Mouse (Mus musculus): ENCODE measurements around the gene Gtpbp2. TPM values are rescaled to one million over a fixed set of nuclear protein-coding genes. Genes with fewer than 3 reads are reported as not detected.

Gene Gtpbp2
- total RNA-seq (2021): 100 to 1,000 TPM; 111 TPM

- intact Hi-C loops (cut with DNase I): no loop called here
- peak; percentile 97 for DNase-seq
These were observed at the start of gene Gtpbp2 for GRCm38 (mm10) chr17:46160686-46161085. TSS of gene Gtpbp2 (plus strand) at chr17:46161032.

DNA sequence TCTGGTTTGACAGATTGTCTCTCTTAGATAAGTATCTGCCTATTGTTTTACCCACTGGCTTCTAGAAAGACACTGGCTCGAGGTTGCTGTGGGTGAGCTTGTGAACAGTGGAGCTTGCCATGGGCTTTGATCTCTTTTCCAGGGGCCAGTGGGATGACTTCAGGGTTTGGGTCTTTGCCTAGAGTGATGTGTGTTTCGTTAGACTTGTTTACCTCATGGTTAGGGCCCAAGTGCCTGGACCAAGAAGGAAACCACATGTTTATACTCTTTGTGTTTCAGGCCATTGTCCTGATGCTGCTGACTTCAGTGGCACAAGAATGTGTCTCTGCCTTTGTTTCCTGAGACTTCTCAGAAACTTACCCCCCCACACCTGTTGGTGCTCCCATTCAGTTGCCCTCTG lies 45.3 kb upstream of the Gtpbp2 start:
- intact Hi-C loops (cut with DNase I): no loop called here
- no peak for DNase-seq

DNA sequence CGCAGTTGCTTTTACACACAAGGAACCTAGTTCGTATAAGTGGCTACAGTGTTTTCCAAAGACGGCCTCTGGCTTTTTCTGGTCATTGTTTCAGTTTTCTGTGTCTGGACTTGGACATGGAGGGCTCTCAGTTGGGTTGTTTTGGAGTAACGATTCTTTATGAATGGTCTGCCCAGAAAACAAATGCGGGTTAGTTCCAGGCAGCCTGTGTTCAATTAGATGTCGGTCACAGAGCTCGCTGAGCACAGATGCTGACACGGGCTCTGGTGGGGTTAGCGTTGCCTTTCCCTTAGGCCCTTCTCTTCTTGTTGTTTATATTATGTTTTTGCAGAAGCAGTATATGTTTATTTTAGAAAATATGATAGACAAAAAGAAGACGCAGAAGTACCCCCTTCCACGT lies 44.7 kb upstream of the Gtpbp2 start:
- intact Hi-C loops (cut with DNase I): no loop called here
- no peak for DNase-seq

DNA sequence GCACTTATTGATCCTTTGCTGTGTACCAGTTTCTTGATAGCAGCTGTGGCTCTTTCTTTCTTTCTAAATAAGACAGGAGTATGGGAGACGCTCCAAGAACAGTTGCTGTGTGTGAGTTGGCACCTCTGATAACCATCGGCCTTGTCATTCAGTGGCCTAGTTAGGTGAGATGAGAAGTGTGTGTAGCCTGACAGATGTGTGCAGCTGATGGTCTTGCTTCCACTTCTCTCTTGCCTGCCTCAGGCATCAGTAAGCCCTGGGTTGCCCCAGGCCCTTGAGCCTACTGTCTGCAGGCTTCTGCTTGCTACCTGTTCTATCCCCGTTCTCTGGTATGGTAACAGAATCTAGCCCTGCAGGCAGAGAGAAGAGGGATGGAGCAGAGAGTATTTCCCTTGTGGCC lies 44.0 kb upstream of the Gtpbp2 start:
- no peak for DNase-seq
- intact Hi-C loops (cut with DNase I): no loop called here

- no peak for DNase-seq
- intact Hi-C loops (cut with DNase I): no loop called here
These were observed 43.0 kb upstream of the Gtpbp2 start for GRCm38 (mm10) chr17:46117623-46118422.

DNA sequence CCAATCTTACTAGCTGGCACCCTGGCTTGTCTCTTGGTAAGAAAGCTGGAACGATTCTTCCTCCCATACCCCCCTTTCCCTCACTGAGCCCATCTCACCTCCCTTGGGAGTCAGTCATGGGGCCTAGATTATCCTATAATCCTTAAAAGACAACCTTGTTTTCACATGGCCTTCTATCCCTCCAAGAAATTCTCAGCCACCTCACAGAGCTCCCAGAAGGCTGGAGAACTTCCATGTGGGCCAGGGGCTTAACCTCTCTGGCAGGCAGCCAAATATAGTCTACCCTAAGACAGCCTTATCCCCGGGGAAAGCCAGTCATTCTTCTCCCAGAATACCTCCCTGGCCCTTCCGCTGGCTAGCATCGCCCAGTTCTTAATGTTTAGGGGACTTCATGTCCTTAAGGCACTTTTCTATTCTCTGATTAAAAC lies 42.4 kb upstream of the Gtpbp2 start:
- intact Hi-C loops (cut with DNase I): no loop called here
- DNase-seq: no peak

GRCm38 (mm10) chr17:46119641-46120040 lies 41.2 kb upstream of the Gtpbp2 start:
- DNase-seq: no peak
- intact Hi-C loops (cut with DNase I): no loop called here

- no peak for DNase-seq
- intact Hi-C loops (cut with DNase I): no loop called here
These were observed 38.0 kb upstream of the Gtpbp2 start for GRCm38 (mm10) chr17:46122791-46123190.

GRCm38 (mm10) chr17:46123285-46123684 lies 37.5 kb upstream of the Gtpbp2 start:
- no peak for DNase-seq
- intact Hi-C loops (cut with DNase I): no loop called here

GRCm38 (mm10) chr17:46123953-46124700 lies 36.7 kb upstream of the Gtpbp2 start:
- intact Hi-C loops (cut with DNase I): no loop called here
- no peak for DNase-seq

GRCm38 (mm10) chr17:46126608-46127007 lies 34.2 kb upstream of the Gtpbp2 start:
- intact Hi-C loops (cut with DNase I): no loop called here
- no peak for DNase-seq

DNA sequence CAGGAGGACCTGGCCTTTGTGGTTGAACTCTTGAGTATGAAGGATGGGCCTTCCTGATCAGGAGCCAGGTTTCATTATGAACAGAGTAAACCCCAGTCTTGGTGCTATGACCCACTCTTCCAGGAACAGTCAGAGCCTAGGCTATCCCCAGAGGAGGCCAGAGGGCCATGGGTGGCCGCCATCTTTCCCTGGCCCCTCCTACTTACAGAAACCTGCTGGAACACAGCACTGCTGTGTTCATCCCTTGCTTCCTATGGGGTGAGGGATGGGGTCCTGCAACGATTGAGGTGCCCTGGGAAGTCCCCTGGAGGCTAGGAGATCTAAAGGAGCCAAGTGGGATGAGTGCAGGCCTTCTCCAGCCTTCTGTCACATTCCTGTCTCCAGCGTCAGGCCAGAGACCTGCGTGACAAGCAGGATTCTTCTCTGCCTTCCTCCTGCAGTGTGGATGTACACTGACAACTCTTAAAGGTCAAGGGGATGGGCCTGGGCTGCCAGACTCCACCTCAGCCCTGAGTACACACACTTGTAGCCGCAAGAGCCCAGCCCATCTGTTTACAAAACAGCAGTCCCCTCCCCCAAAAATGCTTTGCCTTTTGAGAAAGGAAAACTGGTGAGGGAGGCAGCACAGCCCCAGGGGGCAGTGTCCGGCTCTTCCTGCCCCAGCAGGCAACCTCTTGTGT lies 32.9 kb upstream of the Gtpbp2 start:
- DNase-seq: no peak
- intact Hi-C loops (cut with DNase I): no loop called here

GRCm38 (mm10) chr17:46129741-46130498 lies 30.9 kb upstream of the Gtpbp2 start:
- peak; percentile 14 for DNase-seq
- intact Hi-C loops (cut with DNase I): loop anchor here (5.0 to 10.0 kb wide), 2 partner anchors 95 to 398 kb away; partner anchors contain the start of genes 1600014C23Rik and Vegfa

DNA sequence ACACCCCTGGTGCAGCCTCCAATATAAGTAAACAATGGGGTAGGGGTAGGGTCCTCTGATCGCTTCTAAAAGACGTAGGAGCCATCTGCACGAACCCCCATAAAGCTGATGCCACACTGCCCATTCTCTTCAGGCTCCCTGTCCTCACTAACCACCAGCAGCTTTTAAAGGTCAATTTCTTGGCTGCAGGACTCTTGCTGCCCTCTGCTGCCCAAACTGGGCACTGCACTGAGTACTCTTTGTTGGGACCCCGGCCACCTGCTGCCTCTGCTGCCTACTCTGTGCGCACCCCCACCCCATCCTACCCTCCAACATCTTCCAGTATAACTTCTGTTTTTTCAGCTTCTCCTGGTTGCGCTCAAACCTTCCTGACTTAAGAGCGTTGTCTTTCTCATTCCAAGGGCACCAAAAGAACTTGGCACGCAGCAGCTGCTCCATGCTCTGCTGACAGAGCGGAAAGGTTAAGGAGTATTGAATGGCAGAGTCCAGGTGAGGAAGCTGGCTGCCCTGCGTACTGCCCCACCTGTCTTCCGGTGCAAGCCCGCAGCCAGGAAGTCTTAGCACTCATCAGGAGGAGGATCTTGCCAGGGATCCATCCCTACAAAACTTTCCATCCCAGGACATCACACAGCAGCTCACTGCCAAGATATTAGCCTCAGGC lies 28.6 kb upstream of the Gtpbp2 start:
- intact Hi-C loops (cut with DNase I): loop anchor here (5.0 to 10.0 kb wide), 2 partner anchors 97 to 400 kb away; partner anchors contain the start of genes 1600014C23Rik and Vegfa
- peak; percentile 81 for DNase-seq

DNA sequence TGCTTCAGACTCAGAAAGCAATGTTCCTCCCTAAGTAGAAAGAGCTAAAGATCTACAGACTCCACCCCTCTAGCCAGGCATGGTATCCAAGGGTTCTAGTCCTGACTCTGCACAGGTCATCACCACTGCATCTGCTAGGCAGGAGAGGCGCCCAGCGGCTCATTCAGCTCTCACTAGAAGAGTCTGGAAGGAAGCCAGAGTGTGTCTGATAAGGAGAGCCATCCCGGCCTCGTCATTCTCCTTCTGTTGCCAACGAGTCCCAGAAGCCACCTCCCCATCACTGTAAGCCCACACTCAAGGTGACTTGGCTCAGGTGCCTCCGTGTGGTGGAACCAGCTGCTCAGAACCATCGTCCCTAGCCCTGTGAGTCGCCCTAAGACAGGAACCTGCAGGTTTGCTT lies 28.0 kb upstream of the Gtpbp2 start:
- intact Hi-C loops (cut with DNase I): loop anchor here (5.0 to 10.0 kb wide), 2 partner anchors 98 to 401 kb away; partner anchors contain the start of genes 1600014C23Rik and Vegfa
- DNase-seq: no peak

DNA sequence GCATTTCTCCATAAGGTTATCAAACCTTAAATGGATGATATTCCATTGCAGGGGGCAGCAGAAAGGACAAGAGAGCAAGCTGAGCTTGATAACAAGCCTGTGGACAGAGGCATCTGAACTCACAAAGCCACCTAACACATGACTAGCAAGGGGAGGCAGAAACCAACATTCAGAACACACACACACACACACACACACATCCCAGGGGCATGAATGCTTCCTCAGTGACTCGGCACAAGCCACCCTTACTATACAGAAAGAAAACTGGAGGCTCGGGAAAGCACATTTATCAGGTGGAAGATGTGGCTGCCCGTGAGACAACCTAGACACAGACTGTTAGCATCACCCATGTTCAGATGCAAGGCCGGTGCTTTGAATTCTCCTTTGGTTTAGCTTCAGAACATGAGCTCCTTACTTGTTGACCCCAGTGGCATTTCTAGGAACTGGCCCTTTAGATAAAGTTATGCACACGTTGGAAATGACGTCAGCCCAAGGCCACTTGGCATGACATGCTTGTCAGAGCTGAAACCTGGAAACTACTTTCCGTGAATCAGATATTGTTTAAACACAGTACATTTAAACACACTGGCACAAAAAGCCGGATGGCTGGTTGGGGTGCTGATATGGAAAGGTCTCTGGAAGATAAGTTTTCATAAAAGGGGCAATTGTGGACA lies 22.1 kb upstream of the Gtpbp2 start:
- DNase-seq: no peak
- intact Hi-C loops (cut with DNase I): loop anchor here (10.0 kb wide), 1 partner anchor 104 kb away; the partner anchor contains the start of gene Vegfa

- intact Hi-C loops (cut with DNase I): loop anchor here (10.0 kb wide), 1 partner anchor 105 kb away; the partner anchor contains the start of gene Vegfa
- DNase-seq: no peak
These were observed 21.0 kb upstream of the Gtpbp2 start for GRCm38 (mm10) chr17:46139872-46140271.

DNA sequence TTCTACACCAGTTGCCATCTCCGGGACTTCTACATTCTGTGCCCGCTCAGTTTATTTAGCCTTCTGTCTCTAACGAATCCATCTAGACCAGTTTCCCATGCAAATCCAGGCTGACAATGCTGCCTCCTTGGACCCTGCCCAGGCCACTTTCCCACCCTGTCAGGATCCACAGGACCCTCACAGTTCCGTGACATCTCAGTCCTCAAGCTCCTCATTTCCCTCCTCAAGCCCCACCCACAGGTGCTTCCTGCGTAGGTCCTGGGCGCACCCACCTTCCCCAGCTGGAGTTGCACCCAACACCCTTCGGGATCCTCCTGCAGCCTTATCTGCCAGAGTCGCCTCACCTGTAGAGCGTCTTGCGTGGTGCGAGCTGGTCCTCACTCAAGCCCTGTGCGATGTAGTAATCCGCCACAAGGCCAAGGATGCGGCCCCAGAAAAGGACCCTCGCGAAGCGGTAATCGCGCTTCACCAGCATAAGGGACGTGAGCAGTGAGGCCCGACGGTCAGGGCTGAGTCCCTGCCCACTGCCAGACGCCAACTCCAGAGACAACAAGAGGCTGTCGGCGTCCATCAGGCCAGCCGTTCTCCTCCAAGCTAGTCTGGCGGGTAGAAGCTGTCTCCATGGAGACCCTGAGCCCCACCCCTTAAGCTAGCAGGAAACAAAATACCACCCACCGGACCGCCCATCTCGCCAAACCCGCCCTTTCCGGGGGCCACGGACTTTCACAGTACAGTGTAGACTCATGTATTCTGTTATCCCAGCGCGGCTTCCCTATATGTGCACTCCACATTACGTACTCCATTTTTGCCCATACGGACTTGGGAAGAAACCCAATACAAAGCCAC lies 17.0 kb upstream of the Gtpbp2 start, which contains the start of gene Rsph9:
Gene Rsph9, minus strand, starts transcription at position 639 of the 846 bp plus-strand sequence.
- DNase-seq: peak; percentile 78
- intact Hi-C loops (cut with DNase I): no loop called here
